Mouse (Mus musculus): Measurements from ENCODE around the gene Hmcn2.

Hmcn2 gene

DNA sequence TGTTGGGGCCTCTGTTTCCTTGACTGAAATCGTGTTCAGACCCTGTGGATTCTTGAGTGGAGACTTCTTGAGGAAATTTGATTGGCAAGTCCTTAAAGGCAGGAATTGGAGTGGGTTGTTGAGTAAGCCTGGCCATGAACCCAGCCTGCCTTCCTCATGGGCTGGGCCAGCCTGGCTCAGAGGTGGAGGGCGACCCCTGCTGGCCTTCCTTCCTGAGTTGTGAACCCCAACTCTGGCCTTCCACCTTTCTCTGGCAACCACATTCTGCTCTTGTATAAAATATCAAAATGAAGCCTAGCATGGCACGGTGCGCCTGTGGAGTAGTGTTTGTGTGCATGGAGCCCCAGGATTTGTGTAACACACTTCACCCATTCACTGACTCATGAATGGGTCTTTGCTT, 8.5 kb upstream of the Hmcn2 start:
- peak; percentile 28 for DNase-seq

DNA sequence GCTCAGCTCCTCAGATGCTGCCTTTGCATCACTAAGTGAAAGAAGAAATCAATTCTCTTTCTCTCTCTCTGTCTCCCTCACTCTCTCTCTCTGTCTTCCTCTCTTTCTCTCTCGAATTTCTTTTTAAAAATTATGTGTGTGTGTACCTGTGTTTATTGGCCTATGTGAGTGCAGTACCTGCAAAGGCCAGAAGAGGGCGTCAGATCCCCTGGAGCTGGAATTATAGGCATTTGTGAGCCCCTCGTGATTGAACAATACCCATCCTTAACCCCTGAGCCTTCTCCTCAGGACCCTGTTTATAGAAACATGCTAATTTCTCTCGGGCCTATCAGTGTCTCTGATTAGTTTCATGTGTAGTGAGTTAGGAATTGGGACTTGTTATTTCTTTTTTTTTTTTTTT, 6.0 kb upstream of the Hmcn2 start:
- no peak for DNase-seq

DNA sequence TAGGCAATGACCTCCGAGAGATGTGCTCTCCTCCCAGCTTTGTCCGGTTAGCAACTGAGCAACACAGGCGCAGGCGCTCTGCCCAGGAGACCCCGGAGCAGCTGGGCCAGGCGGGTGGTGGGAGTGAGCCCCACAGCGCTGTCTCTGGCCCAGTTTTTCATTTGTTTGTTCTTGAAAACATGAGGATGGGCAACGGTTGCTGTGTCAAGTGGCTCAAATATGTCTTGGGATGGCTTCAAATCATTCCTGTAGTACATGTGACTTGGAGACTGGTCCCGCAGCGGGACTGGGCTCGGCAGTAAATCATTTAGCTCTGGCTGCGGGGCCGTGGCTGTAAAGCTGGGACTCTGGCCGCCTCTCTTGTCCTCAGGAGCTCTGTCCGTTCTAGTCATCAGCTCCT, 4.7 kb upstream of the Hmcn2 start:
- DNase-seq, result no peak

DNA sequence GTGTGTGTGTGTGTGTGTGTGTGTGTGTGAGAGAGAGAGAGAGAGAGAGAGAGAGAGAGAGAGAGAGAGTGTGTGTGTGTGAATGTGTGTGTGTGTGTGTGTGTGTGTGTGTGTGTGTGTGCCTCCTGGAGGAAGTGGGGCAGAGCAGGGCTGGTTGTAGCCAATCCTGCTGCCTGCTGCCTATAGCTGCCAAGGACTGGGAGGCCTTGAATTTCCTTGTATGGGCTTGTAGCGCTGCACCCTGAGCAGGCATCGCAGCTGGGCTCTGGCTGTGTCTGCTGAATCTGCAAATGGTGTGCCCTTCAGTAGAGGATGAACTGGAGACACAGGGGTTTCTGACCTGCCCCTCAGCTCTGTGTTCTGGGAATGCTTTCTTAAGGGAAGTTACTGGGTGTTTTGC, 3.9 kb downstream of the Hmcn2 start:
- no peak for DNase-seq

DNA sequence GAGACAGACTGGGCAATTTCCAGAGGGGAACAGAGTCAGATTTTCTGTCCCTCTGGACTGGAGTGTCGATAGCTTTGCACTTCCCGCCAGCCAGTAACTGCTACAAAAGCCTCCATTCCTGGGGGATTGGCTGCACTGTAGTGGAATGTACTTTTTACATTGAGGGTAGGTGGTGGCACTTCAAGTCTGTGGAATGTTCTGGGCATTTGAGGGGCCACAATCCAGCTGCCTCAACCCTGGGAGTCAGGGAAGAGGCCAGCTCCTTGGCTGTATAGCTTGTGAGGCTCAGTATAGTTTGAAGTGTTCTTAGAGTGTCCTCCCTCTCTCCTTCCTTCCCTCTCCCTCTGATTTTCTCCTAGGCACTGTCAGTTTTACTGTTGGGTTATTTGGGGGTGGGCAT, 5.0 kb downstream of the Hmcn2 start:
- DNase-seq, result no peak

DNA sequence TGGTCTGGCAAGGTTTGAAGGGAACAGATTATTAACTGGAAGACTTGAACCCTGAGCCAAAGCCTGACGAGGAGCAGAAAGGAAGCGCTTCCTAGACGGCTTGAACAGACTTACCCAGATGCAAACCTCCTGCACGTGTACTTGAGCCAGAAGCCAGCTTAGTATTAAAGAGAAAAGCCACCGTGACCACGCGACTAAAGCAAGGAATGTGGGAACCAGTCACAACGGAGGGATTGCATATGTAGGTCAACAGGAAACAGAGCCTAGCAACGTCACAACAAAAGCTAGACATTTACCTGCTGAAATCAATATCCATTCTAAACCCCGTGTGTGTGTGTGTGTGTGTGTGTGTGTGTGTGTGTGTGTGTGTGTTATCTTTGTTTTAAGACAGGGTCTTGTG, 13.0 kb downstream of the Hmcn2 start:
- DNase-seq, result no peak

DNA sequence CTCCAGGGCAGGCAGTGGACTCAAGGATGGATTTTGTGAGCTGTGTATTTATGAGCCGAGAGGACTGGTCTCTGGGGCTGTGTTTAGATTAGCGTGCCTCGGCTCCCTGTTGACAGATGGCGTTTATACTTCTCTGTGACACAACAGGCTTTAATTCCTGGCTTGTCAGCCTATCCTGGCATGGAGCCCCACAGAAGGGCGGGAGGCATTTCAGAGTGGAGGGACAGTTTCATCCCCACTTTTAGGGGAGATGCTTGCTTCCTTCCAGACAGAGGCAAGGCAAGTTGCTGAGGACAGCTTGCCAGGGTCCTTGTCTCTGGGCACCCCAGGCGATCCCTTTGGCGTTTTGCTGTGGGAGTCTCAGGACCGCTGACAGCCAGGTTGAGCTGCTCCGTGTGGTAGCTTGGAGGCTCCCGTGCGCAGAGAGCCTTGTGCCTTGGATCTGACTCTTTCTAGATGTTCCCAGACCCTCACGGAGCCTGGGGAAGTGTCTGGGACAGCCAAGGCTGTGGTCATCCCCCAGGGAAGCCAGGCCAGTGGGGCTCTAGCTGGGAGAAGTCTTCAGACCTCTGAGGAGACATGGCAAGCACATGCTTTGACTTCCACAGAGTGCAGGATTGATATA, 23.6 kb downstream of the Hmcn2 start:
- no peak for DNase-seq

DNA sequence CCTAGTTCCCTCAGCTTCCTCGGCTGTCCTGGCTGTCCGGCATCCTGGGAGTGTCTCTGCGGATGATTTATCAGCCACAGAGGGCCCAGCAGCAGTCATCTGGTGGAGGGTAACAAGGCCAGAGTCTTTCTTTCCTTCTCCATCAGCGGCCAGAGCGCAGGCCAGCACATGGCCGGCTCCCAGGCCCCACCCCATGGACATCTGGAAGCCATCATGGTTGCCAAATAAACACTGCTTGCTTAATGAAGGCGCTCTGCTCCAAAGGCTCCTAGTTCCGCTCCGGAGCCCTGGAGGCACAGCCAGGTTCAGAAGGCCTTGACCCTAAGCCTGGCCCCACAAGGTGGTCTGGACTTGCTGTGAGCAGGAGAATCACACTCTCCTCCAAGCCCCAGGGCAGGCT, 25.6 kb downstream of the Hmcn2 start:
- peak; percentile 41 for DNase-seq

DNA sequence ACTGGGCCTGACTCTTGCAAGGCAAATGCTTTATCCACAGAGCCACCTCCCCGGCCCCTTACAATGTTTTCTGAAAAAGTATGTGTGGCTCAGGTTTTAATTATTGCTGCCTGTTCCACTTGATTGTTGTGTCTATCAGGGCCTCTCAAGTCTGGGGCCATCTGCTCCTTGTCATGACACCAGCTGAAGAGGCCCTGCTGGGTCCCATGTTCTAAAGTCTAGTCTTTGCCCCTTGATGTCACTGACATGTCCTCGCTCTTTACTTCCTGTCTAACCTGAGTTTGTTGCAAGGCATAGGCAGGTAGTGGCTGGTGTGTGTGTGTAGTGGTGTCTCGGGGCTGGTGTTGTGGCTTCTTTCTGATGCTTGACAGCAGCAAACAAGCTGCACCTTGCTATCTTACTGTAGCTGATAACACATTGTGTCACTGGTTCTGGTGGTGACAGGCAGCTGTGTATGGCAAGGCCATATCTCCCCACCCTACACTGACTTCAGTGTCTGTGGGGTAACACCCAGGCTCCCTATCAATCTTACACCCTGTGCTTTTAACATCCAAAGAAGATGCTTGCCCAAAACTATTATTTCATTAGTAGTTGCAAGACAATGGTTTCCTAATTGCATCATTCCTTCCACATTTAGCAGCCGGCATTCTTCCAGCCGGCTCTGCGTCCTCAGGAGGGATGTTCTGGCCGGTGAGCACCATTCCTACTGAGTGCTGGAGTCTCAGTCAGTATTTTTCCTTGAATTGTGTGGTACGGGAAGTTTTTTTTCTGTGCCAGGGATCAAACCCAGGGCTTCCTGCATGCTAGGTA, 27.7 kb downstream of the Hmcn2 start:
- no peak for DNase-seq

DNA sequence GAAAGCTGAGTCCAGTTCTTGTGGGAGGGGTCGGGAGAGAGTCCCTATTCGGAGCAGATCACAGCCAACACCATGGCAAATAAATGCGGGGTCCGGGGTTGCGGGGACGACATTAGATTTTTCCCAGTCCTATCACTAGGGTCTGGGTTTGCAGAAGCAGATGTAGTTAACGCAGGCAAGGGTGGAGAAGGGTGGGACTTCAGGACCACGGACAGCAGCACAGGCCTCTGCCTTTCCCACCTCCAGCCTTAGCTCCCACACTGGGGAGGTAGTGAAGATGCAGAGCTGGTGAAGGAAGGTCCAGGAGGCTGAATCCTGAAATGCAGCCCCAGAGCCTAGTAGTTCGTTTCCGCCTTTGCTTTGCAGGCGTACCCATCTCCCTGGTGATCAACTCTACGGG, 31.9 kb downstream of the Hmcn2 start:
- peak; percentile 20 for DNase-seq

DNA sequence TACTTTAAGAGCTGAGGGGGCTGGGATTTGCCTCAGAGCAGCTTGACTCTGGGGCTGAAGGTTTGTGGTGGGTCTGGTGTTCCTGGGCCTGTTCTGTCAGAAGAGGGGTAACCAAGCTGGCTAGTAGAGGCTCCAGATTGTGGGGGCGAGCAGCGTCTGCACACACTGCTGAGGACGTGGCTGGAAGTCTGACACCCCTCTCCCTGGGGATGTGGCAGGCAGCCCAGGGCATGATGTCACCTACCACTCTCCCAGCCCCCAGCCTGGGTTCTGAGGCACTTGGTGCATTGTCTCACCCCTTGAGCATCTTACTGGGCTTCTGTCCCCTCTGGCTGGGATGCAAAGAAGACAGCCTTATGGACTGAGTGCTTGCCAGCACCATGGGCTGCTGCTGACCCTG, 34.2 kb downstream of the Hmcn2 start:
- DNase-seq, result no peak

DNA sequence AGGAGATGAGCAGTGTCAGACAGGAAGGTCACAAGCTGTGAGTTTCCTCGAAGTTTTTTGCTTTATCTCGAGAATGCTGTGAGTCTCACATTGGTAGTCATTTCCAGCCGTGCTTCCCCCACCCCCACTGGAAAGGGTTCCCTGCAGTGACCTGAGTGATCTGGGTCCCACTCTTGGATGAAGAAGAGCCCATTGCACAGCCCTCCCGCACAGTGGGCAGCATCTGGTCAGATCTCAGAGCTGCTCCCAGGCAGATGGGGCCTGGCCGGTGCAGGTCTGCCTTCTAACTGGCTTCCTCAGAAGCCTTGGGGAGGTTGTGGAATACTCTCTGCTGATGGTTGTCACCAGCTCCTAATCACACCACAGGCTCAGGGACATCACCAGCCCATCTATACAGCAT, 34.6 kb downstream of the Hmcn2 start:
- no peak for DNase-seq

DNA sequence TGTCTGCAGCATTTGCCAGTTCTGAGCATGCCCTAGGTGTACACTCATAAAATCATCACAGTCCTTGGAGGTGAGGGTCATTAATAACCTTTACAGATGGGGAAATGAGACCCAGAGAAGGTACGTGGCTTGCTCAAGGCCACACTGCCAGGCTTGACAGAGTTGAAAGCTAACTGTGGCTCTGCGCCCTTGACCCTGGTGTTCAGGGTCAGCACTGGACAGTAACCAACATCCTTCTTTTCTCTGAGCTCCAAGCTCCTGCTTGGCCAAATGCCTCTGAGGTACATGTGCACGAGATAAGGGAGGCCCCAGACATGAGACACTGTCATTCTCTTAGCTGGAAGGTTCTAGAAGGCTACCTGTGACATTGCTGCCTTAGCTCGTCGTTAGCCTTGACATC, 42.6 kb downstream of the Hmcn2 start:
- DNase-seq, result no peak

DNA sequence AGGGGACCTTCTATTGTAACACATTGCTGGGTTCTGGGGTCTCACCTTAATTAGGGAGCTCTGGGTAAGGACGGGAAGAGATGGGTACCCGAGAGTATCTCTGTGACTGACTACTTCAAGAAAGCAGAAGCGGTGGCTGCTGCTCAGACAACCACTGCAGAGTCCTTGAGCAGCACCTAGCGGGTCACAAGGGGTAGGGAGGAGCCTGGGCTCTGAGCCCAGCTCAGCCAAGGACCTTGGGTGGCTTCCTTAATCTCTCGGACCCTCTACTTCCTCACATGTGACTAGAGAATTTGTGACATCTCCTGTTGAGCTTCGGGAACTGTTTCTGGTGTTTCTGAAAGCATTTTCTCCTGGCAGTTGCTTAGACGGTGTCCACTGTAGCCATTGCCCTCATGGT, 45.1 kb downstream of the Hmcn2 start:
- DNase-seq, result no peak

DNA sequence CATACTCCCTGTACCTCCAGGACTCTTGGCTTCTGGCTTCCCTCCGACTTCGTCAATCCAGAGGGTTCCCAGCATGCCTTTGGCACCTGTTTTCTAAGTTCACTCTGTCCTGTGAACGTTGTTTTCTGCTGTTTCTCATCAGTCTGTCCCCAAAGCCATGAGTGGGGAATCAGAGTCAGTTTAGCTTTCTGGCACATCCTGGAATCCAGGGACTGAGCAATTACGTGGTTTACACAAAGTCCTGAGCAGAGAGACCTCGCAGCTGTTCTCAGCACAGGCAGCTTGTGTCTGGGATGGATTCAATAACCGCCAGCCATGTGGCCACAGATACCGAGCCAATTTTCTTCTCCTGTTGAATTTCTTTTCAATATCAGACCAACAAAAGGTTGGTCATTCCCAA, 53.0 kb downstream of the Hmcn2 start:
- DNase-seq, result no peak

DNA sequence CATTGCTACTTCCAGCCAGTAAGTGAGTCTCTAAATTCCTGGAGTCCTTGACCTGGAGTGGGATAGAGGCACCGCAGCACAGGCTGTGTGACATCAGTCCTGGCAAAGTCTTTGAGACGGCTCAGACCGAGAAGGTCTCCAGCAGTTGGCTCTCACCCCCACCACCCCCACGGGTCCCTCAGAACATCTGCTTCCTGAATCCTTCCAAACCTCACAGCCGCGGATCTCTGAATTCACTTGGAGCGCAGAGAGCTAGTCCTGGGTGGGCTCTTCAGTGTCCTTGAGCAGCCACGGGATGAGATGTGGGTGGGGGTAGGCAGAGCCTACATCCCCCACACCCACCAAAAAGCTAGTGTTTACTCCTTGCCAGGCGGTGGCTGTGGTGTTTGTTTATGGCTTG, 57.2 kb downstream of the Hmcn2 start:
- DNase-seq, result peak; percentile 13

DNA sequence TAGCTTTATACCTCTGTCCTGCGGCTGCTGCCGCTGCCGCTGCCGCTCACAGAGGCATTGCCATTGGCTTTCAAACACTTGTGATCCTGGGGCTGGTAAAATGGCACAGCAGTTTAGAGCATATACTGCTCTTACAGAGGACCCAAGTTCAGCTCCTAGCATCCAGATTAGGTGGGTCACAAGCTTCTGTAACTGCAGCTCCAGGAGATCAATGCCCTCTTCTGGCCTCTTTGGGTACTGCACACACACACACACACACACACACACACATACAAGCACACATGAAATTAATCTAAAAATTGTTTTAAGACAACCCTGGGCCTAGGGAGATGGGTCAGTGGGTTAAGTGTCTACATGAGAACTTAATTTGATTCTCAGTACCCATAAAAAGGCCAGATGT, 58.0 kb downstream of the Hmcn2 start:
- no peak for DNase-seq

DNA sequence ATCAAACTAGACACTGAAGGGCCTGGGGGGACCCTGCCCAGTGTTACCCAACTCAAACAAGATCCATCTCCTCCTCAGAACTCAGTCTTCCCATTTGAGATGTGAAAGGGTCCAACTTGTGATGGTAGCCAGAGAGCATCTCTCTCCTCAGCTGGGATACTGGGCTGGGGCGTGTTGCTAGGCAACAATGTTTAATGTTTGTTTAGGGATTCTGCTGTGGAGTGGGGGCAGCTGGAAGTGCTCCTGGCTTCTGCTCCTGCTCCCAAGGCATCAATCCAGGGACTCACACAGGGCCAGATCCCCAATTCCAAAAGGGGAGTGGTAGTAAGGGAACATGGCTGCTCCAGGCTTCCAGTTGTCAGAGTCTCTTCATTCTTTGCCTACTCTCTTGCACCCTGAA, 60.2 kb downstream of the Hmcn2 start:
- no peak for DNase-seq

DNA sequence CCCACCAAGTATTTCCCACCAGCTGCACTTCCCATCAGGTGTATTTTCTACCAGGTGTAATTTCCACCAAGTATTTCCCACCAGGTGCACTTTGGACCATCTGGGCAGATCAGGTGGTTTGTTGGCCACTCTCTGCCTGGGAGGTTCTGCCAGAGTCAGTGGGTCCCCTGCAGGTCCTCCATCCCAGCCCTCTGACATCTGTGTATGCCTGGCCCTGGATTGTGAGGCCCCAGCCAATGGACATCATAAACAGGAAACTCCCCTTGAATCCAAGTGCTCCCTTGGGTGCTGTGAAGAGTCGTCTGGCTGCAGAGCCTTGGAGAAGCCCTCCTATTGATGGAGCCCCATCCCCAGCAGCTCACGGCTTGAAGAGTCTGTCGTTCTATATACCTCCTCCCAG, 61.8 kb downstream of the Hmcn2 start:
- no peak for DNase-seq

DNA sequence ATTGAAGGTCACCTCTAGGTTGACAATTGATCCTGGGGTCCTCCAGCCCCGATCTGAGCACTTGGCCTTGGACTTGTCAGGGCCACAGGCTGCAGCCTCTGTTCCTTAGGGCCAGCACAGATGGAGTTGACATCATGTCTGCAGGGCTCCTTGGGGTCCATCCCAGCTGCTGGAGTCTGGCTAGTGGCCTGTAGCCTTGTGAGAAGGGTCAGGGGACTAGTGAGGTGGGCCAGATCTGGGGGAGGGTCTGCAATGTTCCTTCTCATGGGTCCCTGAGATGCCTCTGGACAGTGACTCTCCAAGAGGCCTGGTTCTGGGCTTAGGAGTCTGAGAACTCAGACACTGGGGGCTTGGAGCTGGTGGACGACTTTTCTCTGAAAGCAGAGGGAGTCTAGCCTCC, 63.3 kb downstream of the Hmcn2 start:
- DNase-seq, result no peak

DNA sequence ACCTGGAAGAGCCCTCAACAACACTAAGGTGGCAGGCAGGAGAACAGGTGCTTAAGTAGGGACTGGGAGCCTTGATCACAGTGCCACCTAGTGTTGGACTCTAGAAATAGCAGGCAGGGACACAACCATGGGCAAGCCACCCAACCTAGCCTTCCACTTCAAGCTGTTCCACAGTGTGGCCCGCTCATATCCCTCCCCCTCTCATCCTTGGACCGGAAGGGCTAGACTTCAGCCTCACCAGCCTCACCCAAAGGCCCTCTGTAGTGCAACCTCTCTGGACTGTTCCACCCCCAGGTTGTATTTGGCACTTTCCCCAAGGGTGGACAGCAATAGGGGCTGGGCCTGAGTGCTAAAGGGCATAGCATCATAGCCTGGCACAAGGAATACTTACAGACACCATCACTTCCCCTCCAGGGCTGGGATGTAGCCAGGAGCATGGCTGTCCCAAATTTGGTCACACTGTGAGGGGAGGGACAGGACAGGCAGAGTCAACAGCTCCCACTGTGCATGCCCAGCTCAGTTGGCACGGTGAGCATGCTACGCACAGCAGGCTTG, 67.2 kb downstream of the Hmcn2 start:
- peak; percentile 55 for DNase-seq

DNA sequence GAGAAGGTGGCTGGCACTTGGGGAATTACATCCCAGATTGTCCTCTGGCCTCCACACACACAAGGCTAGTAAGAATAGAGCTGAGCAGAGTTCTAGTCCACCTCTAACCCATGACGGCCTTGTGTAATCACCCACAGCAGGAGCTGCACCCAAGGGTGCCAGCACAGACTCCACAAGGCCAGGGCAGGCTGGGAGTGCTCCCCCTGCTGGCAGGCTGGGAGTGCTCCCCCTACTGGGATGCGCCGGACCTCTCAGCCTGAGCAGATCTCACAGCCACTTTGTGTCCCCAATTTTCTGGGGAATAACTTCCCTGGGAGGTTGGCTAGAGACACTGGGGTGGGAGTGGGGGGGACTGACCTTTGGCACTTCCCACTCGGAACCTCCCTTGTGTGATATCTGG, 68.7 kb downstream of the Hmcn2 start:
- peak; percentile 33 for DNase-seq

DNA sequence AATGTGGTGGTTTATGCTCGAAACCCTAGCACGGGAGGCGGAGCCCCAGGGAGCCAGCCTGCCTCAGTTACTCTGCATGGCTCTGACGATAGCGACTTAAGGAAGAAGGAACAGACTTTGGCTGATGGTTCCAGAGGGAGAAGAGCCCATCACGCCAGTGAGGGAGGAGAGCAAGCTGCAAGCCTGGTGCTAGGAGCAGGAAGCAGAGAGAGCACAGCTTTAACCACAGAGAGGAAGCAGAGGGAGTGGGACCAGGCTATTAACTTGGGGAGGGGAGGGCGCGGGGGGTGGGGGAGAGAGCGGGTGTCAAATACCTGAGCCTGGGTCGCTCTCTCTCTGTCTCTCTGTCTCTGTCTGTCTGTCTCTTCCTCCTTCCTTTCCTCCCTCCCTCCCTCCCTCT, 102.8 kb downstream of the Hmcn2 start:
- no peak for DNase-seq

DNA sequence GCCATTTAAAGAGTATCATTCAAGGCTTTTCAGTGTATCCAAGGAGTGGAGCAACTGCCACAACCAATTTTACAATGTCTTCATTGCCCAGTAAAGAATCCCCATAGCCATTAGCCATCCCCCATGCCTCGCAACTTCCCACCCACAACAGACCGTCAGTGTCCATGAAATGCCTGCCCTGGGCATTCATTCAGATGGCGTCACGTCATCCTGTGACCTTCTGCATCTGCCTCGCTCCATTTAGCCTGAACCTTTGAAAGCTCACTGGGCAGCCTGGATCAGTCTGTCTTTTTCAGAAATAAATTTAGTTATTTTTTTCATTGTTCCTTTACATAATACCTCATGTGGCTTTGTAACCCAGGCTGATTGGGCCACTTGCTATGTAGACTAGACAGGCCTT, 103.8 kb downstream of the Hmcn2 start:
- no peak for DNase-seq

DNA sequence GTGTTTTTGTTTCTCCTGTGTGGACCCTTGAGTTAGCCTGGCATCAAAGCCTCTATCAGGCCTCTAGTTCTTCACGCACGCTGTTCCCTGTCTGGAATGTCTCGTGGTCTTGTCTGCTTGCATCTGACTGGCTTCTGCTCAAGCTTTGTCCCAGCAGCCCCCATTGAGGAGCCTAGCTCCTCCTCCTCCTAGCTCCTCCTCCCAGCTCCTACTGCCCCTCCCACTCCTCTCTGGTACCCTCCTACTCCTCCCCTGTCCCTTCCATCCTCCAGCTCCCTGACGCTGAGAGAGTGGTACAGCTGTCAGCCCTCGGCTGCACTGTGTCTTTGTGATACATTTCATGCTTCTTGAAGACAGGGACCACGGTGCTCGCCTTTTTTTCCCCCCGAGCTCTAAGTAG, 104.4 kb downstream of the Hmcn2 start:
- no peak for DNase-seq
